Mouse (Mus musculus): ENCODE results near the gene Nrde2.

GRCm38 (mm10) chr12:100183970-100184369 is 24.5 kb upstream of the Nrde2 start:
- TF ChIP-seq POLR2A (IDR thresholded peaks at IDR 0.05; ENCODE audit: low read depth, low read length), result peak; percentile 35; the same call in 1 of the 2 replicates
- no peak for TF ChIP-seq CTCF (conservative IDR thresholded peaks at IDR 0.05 in 1 of 2, IDR thresholded peaks at IDR 0.05 in 1 of 2; ENCODE audit: low read depth in 2 of 2, low read length in 2 of 2)
- TF ChIP-seq ZKSCAN1 (IDR thresholded peaks at IDR 0.05; ENCODE audit: borderline replicate concordance, low read depth, low read length), result no peak
- TF ChIP-seq EP300 (IDR thresholded peaks at IDR 0.05; ENCODE audit: low read length), result peak; percentile 54; the same call in 1 of the 2 replicates
- no peak for TF ChIP-seq MAX (IDR thresholded peaks at IDR 0.05; ENCODE audit: low read length)
- no peak for TF ChIP-seq ZC3H11A (IDR thresholded peaks at IDR 0.05; ENCODE audit: low read depth, low read length)
- no peak for TF ChIP-seq PAX5 (IDR thresholded peaks at IDR 0.05; ENCODE audit: low read length)
- TF ChIP-seq JUND (conservative IDR thresholded peaks at IDR 0.05; ENCODE audit: low read depth, low read length), result no peak
